Mouse (Mus musculus): ENCODE measurements around the gene Armc2.

Gene Armc2

DNA sequence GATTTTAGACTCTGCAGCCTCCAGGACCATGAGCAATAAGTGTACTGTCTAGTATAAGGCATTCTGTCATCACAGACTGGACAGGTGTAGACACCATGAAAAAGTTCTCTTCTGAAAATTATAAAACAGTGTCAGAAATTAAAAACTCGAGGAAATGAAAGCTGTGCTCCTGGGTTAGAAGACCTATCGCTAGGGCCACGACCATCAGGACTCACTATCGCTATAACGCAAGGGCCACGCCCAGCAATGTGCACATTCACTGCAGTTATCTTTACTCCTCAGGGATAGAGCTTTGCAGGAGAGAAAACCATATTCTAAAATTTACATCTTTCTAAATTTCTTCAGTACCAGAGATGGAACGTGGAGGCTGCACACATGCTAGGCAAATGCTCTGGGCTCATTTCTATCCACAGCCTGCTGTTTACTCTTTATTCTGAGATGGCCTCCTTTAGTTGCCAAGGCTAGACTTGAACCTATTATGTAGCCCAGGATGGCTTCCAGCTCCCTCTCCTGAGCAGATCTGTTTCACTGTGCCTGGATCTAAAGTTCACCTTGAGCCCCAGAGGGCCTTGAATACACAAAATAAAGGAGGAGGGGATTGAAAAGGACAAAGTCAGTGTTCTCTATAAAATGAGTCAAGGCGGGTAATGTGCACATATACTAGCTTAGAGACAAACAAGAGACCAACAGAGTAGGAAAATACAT is 105.8 kb downstream of the Armc2 start:
- no peak for DNase-seq (ENCODE audit: extremely low spot score, low spot score)

- no peak for DNase-seq (ENCODE audit: extremely low spot score, low spot score)
Measured at GRCm38 (mm10) chr10:41908899-41909298, 109.3 kb downstream of the Armc2 start.

- no peak for DNase-seq (ENCODE audit: extremely low spot score, low spot score)
Measured at GRCm38 (mm10) chr10:41907950-41908349, 110.3 kb downstream of the Armc2 start.

DNA sequence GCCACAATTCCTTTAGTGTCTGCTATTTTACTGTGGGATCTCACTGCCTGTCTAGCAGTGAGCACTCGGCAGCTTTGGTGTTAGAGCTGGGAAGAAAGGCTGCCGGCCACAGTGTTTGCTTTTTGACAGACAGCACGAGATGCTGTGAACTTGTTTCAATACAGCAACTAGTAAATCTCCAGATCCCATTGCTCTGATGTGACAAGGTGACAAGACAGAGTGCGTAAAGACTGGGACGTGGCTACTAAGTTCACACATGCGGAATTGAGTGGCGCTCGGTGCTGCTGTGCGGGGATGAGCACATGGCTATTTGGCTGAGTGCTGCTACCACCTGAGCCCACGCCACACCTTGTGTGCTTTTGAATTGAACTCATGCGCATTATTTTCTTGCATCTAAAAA is 110.8 kb downstream of the Armc2 start:
- DNase-seq (ENCODE audit: extremely low spot score, low spot score), result no peak

DNA sequence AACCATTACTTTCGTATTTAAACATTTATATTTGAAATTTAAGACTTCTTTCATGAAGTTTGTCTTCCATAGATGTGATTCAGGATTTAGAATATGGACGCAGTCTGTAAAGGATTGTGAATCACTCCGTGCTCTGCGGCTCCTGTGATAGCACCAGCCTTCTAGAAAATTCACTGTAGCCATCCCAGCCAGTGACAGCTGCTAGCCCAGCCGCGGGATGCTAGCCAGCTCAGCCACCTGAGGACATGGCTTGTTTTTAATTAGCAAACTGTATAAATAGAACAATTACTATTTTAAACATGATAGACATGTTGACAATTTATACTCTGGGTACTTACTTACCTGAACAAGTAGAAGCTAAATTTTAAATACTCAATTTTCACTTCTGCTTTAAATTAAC is 116.4 kb downstream of the Armc2 start:
- no peak for DNase-seq (ENCODE audit: extremely low spot score, low spot score)

- DNase-seq (ENCODE audit: extremely low spot score, low spot score), result no peak
Measured at GRCm38 (mm10) chr10:41901456-41901855, 116.8 kb downstream of the Armc2 start.

GRCm38 (mm10) chr10:41896865-41897264 is 121.4 kb downstream of the Armc2 start:
- DNase-seq (ENCODE audit: extremely low spot score, low spot score), result no peak

GRCm38 (mm10) chr10:41896425-41896824 is 121.8 kb downstream of the Armc2 start:
- no peak for DNase-seq (ENCODE audit: extremely low spot score, low spot score)

GRCm38 (mm10) chr10:41893433-41894411 is 124.5 kb downstream of the Armc2 start:
- DNase-seq (ENCODE audit: extremely low spot score, low spot score), result no peak

DNA sequence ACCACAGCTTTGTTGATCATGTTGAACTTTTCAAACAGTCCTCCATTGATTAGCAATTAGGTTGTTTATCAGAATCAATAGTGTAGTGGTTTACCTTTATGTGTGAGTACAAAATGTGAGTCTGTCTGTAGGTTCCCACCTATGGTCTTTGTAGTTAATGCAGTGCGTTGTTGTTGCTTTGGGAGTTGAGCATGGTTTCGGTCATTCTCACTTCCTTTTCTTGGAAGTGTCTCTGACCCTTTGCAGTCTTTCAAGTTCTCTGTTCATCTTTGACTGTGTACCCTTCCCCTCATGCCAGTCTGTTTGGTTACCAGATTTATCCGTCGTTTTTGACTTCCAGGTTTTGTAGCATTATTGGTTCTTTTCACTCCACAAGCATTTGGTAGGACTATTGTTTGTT is 126.9 kb downstream of the Armc2 start:
- DNase-seq (ENCODE audit: extremely low spot score, low spot score), result no peak

GRCm38 (mm10) chr10:41890537-41890936 is 127.7 kb downstream of the Armc2 start:
- no peak for DNase-seq (ENCODE audit: extremely low spot score, low spot score)

DNA sequence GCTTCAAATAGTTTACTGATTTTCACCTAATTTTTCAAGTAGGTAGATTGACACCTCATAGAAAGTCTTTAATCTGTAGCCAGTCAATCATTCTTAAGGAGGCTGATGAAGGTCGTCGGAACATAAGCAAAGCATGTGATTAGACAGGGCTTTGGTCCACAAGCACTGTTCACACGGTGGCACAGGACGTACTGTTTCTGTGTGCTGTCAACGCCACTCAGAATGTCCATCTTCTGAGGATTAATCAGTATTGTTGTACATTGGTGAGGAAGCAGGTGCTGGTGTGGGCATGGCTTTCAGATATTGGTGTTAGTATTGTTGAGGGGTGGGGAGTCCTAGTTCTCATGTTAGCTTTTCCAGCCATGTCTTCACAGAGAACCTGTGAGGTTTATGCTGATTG is 128.7 kb downstream of the Armc2 start:
- DNase-seq (ENCODE audit: extremely low spot score, low spot score), result no peak

- DNase-seq (ENCODE audit: extremely low spot score, low spot score), result no peak
Measured at GRCm38 (mm10) chr10:41888365-41888941, 129.8 kb downstream of the Armc2 start.

- DNase-seq (ENCODE audit: extremely low spot score, low spot score), result peak; percentile 94
Measured at GRCm38 (mm10) chr10:41887080-41887821, 131.0 kb downstream of the Armc2 start.

DNA sequence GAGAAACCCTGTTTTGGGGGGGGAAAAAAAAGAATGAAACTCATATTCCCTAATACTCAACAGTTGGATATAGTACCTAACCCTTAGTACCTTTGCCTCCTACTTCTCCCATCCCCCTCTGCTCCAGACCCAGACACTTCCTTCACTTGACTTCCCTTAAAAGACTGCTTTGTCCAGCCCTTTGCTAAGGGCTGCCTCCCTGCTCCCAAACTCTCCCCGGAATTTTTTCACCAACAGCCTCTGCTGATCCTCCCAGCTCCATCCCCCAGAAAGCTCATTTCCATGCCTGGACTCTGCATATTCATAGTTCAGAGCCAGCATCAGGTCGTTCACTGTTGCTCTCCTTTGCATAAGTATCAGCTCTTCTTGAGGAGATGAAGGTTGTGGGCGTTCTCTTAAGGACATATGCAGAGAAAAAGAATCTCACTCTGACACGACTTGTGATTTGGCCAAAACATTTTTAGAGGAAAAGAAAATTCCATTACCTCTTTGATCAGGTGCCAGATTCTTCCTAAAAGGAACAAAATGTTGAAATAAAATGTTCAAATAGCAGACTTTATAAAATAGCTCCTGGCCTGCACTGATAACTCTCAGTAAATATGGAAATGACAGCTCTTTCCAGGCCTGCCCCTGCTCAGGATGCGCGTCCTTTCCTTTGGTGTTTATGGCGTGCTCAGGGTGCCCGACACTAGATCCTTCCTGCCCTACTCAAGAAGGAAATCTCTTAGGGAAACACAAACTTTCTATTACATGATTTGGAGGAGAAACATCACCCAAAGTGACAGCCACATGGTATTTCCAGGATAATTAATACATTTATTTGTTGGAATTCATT is 134.3 kb downstream of the Armc2 start:
- DNase-seq (ENCODE audit: extremely low spot score, low spot score), result no peak

DNA sequence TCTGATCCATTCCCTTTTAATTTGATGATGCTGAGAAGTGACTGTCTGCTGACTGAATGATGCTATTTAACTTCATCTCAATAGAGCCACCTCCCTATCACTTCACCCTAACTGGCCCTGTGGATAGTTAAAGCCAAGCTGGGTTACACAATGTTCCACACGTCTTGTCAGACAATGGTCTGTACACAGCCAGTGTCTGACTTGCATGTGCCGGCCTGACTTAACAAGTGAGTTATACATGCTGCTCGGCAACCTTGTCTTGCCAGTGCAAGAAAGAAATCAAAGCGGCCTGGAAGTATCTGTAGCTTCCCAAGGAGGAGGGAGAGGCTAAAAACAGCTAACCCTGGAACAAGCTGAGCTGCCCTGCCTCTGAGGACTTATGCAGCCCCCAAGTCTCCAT is 136.8 kb downstream of the Armc2 start:
- DNase-seq (ENCODE audit: extremely low spot score, low spot score), result no peak

GRCm38 (mm10) chr10:41880777-41881176 is 137.5 kb downstream of the Armc2 start:
- DNase-seq (ENCODE audit: extremely low spot score, low spot score), result no peak

DNA sequence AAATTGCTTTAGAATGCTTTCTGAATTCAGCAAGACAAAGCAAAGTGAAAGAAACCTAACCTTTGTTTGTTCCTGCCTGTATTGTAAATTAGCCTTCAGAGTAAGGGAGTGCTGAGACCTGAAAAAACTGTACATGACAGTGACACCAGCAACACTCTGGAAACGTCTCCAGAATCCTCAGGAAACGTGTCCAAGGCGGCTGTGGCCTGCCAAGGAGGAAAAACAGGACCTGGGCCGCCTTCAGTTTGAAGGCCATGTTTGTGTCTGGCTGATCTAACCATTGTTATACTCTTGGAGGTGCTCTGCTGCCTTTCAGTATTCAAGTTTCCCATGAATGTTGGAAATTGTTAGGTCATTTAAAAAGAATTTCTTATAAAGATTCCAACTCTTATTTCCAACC is 138.0 kb downstream of the Armc2 start:
- no peak for DNase-seq (ENCODE audit: extremely low spot score, low spot score)

DNA sequence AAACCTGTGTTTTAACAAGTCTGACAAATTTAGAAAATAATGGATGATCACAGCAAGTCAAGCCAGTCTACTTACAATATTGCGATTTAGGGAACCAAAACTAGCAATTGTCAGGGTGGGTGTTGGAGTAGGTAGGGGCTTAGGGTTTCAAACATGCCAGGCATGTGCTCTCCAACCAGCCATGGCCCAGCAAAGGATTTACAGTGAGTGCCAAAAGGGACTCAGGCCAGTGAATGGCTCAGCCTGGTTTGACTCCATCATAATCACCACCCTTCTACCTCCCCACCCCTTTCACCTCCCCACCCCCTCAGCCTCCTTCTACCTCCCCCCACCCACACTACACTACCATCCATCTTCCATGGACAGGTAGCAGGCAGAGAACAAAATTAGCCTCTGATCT is 138.6 kb downstream of the Armc2 start:
- DNase-seq (ENCODE audit: extremely low spot score, low spot score), result no peak

DNA sequence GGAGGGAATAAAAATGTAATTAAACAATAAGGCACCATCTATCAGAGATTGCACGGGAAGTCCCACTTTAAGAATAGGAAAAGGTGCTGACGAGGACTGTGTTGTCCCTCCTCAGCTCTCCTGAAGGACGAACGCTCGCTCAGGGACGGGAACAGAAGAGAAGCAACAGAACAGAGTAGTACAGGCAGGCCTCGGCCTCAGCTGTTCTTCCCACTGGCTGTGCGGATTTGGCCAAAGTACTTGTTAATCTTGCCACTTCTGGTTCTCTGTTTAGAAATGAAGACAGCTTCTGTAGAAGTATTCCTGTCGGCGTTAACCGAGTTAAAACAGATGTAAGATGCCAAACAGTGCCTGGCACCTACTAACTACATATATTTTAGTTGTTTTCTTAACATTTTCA is 139.9 kb downstream of the Armc2 start:
- DNase-seq (ENCODE audit: extremely low spot score, low spot score), result no peak

DNA sequence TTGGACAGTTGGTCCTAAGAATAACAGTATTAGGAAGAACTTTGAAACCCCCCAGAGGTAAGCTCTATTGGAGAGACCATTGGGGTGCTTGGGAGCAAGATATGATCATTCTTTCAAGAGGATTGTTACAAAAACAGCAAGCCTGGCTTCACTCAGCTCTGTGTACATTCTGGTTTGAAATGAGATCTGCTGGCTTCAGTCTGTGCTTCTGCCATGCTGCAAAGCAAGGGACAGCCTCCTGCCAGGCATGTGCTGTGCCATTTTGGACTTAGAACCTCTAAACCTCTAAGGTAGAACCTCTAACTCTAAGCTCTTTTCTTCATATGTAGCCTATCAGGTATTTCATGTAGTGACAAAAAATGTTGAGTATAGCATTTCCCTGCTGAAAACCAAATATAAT is 142.6 kb downstream of the Armc2 start:
- DNase-seq (ENCODE audit: extremely low spot score, low spot score), result no peak

Measured in neural tube, embryonic 10.5 days (tissue).